Mouse (Mus musculus) embryo, embryonic 9.5 days (tissue): ENCODE data around the gene Gm21988.

ENCODE experiments used
- DNase-seq: peaks from one replicate; pipeline ENCODE4 v3.0.0-alpha.2; 2017; ENCODE audit errors: extremely low spot score

Gm21988 gene

DNA sequence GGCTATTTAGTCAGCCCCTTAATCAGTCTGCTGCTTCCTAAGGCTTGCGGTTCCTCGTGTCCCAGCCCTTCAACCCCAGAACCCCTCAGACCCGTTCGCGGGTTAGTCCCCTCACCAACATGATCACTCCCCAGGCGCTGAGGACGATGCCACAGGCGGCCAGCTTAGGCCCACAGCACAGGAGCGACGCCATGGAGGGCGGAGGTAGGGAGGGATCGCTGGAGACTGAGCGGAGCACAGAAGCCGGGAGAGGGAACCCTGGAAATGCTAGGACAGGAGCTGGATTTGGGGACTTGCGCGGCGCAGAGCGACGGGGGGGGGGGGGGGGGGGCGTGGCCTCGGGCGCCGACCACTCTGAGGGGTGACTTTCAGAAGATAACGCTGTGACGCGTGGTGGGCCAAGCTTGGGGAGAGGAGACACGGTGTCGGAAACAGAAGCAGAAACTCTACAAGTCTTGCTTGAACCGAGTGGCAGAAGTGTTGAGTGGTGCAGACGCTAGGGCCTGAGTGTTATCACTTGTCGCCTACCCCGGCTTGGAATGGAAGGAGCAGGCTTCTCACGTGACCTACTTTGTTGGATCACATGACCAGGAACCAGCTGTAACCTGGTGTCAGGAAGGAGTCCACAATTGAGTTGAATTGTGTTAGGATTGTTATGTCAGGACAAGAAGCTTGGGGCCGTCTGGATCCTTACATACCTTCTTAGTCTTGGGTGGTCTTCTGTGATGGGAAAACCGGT, at the start of gene Gm21988, which contains the start of gene Rnasek:
Gene Gm21988 (minus strand): TSS at position 290 of the 739 bp plus-strand sequence.
Gene Rnasek (minus strand): TSS at position 302 of the 739 bp plus-strand sequence.
- DNase-seq: peak; percentile 87

DNA sequence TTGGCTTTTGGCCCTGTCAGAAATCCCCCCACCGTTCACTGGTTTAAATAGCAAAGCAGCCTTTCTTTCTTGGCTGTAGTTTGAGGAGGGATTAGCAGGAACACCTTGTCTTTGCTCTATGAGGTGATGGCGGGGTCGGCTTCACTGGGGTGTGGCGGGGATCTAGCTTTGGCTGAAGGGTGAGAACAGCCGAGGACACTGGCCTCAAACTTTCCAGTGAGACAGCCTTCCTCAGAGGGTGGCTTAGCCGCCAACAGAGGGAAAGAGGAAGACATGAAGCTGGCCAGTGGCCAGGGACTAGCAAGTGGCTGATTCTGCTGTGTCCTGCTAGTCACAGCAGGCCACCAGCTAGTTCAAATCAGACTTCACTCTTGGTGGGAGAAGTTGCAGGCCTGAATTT, 49.6 kb upstream of the Gm21988 start:
- DNase-seq: no peak

DNA sequence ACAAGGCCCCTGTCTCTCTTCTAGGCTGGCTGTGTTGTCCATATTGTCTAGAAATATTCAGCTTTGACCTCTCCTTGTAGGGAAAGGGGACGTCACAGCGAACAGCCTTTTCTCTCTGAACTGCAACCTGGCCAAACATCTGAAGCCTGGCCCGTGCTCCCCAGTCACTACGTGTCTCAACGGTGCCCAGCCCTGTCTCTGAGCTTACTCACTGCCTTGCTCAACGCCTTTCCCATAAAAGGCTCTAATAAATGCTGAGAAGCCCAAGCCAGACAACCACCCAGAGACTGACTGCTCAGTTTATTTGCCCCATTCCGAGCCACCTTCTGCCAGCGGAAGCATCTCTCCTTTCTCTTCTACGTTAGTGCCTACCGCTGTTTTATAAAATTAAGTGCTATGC, 48.5 kb upstream of the Gm21988 start:
- no peak for DNase-seq

DNA sequence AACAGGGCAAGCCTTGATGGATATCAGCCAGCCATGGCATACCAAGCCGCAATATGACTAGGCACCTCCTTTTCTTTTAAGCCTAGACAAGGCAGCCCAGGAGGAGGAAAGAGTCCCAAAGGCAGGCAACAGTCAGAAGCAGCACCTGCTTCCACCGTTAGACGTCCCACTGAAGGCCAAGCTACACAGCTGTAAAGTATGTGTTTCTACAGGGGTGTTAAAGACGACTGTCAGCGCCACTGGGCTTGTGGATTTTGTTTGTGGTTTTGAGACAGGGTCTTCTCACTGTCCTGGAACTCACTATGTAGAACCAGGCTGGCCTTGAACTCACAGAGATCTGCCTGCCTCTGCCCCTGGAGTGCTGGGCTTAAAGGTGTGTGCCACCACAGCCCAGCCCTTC, 46.1 kb upstream of the Gm21988 start:
- no peak for DNase-seq

DNA sequence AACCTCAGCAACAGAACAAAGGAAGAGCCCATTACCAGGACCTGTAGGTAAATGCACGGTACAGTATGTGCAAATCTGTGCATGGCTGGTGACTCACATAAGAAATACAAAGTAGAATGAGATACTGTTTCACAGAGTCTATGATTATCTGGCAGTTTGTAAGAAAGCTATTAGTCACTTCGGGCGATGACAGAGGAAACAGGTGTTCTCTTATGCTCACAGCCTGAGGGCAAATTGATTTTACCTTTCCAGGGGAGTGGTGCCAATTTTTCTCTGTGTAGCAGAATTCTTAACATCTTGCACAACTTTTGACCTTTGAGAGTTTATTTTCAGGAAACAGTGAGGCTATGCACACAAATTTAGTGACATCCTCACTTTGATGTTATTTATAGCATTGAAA, 45.1 kb upstream of the Gm21988 start:
- no peak for DNase-seq

DNA sequence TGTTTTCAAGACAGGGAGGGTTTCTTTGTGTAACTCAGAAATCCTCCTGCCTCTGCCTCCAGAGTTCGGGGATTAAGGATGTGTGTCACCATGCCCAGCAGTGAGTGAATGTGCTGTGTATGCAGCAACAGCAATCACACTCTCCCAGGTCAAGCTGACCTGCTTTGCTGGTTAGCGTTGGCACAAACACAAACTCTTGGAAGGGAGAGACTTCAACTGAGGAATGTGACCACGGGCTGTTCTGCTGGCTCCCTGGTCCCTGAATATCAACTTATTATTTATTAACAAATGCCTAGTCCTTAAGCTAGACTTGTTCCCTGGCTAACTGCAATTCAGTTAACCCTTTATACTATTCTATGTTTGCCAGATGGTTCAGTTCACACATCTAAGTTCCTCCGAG, 44.0 kb upstream of the Gm21988 start:
- DNase-seq: no peak

DNA sequence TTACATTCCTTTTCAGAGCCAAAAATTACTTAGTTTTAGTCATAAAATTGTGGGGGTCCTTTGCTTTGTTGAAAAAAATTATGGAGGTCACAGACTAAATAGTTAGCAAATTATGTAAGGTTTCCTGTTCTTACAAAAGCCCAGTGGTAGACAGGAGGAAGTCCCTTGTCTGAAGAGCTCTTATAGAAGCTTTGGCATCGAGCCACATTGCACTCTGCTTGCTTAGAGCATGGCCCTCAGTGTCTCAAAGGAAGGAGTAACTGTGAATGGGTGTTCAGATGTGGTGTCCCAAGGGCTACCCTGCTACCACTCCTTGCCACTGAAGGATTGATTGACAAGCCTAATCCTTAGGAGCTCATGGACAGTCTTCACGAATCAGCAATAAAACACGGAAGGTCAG, 40.8 kb upstream of the Gm21988 start:
- no peak for DNase-seq

DNA sequence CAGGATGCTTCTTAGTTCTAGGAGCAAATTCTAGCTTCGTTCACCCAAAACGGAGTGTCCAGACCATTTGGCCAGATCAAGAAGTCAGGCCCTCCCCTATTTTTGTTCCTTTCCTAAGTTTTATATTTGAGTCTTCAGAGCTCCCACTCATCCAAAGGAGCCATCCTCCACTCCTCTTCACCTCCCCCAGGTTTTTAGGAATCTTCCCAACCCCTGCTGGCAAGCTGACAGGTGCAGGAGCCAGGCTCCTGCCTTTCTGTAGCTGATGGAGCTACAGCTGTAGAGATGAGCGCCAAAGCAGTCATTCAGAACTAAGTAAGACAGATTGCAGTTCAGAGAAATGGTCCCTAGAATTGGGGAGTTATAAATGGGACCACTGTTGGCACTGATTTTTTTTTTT, 39.3 kb upstream of the Gm21988 start:
- DNase-seq: no peak

DNA sequence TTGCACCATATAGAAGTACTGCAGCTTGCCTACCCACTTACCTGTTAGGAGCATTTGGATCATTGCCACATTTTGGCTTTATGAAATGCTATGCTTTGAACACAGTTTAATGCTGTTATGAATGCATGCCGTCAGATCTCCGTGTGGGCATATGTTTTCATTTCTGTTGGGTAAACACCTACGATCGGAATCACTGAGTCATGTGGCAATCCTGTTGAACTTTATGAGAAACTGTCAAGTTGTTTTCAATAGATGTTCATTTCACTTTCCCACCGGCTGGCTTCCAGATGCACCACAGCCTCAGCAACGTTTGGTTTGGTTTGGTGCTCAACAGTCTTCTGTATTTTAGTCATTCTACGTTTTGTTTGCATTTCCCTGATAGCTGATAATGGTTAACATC, 32.0 kb upstream of the Gm21988 start:
- DNase-seq: no peak

DNA sequence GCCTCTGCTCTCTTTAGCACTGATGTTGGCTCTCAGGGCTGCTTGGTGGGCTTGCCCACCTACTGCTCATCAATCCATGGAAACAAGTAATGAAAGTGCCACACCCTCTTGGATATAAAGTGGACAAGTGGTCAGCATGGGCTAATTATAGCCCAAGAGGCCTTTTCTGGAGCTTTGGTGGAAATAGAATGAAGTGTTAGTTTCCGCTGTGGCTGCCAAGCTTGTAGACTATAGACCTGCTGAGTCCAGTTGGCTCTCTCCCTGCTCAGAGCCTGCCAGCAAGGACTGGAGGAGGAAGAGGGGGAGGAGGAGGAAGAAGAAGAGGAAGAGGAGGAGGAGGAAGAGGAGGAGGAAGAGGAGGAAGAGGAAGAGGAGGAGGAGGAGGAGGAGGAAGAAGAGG, 26.8 kb upstream of the Gm21988 start:
- no peak for DNase-seq

DNA sequence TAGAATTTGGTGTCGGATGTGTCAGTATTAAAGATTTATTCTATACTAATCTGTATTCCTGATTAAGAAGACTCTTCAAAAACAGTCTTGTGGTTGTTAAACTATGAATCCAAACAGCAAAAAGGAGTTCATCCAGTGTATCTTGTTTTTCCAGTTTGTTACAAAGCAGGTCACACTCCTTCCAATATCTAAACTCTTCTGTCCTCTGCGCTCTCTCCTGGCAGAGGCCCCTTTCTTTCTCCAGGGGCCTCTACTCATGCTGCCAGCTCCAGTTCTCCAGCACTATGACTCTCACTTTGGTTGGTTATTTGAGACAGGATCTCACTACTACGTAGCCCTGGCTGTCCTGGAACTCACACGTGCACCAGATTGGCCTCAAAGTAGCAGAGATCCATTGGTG, 26.2 kb upstream of the Gm21988 start:
- DNase-seq: no peak

DNA sequence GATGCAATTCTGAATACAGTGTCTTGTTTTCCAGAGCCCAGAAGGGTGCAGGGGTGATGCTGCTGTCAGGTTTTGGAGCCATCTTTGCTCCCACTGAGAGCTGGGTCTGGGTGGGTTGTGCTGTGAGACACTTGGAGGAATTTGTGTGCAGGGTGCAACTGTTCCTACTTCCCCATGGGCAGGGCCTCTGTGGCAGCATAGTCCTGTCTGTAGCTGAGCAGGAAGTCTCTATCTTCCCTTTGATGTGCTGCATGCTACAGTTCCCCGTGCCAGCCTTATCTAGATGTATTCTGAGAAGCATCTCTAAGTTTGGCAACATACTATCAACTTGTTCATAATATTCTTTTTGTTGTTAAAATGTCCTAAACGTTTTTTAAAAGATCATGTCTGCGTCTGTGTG, 25.6 kb upstream of the Gm21988 start:
- DNase-seq: no peak

DNA sequence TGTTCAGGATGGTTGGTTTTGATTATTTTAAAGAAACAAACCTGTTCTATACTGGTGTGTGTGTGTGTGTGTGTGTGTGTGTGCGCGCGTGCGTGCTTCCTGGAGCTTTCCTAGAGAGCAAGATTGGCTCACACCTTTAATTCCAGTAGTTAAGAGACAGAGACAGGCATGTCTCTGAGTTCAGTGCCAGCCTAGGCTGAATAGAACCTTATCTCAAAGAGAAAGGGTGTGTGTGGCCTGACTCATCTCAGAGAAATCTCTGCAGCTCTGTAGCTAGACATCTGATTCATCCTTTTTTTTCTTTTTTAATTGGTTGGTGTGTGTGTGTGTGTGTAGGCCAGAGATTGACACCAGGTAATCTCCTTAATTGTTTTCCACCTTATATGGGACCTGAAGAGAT, 19.4 kb upstream of the Gm21988 start:
- no peak for DNase-seq

DNA sequence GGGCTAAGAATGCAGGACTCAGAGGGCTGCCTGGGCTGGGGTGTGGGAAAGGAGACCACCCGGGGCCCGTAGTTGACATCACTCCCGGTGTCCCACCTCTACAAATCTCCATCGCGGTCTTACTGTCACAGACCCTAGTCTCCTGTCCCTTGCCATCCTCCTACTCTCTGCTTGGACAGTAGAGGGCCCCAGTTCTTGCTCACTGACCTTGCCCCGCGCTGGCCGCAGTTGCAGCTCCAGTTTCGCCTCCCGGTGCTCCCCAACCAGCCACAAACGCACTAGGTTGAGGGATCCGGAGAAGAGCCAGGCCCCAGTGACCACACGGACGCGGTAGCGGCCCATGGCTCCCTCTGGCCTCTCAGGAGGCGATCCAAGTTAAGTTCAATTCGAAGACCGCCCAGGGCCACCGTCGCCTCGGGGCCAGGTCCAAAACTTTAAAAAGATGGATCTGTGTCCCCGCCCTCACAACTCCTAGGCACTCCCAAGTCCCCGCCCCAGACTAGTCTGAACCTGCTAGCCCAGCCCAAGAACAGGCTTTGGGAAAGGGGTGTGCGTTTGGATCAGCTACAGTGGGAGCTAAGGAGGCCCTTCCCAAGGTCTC, 15.4 kb upstream of the Gm21988 start, which contains the start of gene Alox12:
Gene Alox12 (minus strand): TSS at position 423 of the 601 bp plus-strand sequence.
- DNase-seq: peak; percentile 68

DNA sequence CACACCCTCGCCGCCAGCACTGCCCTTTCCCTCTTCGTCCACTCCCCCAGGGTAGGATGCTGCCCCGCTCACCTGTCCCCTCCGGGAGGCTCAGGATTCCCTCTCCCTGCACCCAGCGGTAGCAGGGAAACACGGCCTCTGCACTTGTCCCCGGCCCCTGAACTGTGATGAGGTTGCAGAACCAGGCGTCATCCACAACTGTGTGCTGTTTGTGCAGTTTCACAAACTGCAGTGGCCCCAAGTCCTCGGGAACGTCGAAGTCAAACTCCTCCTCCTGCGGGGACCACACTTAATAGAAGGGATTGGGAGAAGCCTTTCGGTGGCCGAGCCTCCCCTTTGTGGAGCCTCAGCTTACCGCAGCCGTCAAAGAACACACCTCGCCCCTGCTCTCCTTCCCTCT, 14.7 kb upstream of the Gm21988 start:
- DNase-seq: no peak

DNA sequence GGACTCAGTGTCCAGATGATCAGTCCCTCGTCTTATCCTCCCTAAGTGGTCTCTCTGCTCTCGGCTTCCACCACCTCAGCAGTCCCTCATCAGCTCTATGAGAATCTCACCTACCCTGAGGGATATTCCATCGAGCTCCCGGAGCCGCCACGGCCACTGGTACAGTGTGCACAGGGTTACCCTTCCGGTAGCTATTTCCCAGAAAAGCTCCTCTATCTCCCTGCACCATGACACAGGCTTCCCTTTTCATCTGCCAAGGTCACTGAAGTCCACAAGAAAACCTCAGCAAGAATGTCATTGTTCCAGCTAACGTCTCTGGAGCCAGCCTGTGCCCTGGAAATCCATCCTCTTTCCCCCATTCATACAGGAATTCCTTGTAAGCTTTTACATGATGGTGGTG, 12.2 kb upstream of the Gm21988 start:
- DNase-seq: no peak

DNA sequence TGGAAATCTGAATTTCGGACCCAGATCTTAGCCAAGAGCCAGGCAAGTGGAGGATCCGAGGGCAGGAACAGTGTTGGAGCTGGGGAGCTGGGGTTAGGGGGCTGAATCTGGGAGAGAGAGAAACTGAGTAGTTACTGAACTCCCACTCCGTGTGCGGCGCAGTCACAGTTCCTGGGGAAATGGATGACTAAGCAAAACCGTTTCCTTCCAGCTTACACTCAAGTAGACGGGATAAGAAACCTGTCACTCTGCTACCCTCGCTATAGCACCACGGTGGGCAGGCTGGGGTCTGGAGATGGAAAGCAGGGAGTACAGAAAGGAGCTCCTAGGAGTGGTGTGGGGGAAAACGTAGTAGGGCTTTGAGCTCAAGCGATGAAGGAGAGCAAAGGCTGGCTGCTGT, 10.5 kb upstream of the Gm21988 start:
- DNase-seq: no peak

DNA sequence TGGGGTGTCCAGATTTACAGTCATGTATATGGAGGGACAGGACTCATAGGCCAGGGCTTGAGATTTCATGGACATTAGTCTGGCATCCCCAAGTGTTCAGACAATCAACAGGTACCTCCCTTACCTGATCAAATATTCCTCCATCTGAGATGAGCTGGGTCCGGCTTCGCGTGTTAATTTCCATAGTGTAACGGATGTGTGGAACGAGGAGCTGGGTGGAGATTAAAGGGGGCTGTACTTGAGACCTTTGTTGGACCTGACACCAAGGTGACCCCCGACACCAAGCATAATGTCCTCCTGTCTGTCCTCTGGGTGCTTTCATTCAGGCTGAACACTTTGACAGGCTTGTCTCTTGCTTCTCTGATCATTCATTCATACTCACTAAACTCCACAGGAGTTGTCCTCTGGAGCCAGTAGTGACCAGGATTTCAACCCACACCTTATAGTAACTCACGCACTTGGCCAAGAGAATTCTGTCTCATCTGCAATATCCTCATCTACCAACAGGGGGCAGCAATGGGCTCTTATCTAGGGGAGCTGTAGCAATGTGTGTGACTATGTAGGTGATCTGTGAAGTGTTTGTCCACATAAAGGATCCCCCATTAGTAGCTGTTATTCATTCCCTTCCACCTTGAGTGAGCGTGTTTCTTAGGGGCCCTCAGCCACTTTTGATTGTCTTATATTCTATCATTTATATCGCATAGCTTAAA, 7.7 kb upstream of the Gm21988 start:
- peak; percentile 64 for DNase-seq

DNA sequence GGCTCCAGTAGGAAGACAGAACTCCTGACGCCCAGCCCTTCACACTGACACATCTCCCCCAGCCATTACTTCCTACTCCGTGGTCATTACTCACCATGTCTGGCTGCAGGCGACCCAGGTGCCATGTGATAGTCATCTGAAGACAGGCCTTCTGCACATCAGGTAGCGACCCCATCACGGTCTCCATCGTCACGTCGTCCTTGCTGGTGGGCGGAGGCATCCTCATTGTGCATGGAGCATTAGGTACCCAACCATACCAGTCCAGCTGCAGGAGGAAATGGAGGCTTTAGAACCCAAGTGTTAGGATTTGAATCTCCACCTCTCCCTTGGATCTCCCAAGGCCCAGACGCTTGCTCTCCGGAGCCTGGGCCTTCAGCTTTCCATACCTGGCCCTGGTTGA, 3.0 kb upstream of the Gm21988 start:
- DNase-seq: no peak

DNA sequence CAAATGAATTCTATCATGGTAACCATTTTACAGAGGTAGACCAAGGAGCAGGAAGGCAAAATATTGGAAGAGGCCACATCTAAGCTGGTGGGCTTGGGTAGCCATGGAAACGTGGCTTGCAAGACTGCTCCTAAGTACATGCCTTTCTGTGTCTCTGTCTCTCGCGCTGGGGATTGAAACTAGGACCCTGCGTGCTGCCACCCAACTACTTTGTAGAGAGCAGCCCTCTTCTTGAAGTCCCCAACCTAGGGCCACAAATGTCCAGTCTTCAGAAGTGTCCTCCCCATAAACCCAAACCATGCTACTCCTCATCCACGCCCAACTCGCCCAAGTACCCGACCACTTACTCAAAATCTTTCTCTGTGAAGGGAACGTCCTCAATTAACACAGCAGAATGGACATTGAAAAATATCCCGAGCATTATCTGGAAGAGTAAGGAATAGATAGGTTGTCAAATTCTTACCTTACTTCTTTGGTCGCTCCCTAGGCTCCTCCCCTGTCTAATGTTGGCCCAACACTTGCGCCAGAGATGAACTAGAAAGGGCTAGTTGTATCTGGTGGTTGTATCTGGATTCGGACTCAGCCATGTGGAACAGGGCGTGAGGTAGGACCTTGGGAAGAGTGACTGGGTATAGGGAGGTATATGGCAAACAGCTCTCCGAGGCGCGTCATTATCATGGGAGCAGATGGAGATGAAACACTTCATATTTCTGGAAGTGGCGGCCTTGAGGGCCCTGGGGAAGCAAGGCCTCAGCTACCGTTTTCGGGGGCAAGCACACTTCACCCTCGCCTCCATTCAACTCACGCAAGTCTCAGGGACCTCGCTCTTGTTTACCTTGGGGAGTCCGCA, 814 bp downstream of the Gm21988 start:
- no peak for DNase-seq

DNA sequence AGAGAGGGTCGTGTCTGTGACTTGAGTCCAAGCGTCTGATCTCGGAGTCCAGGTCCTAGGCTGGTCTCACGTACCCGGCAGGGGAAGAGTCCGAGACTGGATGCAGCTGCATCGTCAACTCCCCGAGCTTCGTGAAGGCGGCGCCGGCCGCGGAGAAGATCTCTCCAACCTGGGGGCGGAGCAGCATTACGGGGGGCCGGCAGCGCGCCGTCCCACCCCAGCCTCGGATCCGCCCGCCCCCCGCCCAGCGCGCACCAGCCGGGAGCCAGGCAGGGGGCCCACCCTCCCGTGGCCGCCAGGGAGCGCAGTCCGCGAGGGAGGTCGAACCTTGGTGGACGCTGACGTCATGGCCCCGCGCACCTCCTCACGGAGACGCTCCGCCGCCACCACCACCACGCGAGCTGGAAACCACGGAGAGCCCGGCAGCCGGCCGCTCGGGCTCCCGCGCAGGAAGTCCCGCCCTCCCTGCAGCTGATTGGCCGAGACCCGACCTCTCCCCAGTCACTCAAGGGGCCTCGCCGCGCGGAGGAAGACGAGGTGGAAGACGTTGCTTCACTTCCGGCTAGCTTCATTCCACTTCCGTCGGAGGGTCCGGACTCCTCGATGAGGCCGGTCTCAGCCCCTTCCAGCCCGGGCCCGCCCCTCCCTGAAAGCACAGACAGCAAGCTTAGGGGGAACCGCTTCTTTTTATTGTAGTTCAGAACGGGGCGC, 2.0 kb downstream of the Gm21988 start, which contains the start of gene 0610010K14Rik:
Gene 0610010K14Rik (minus strand): TSS at position 458 of the 711 bp plus-strand sequence.
- DNase-seq: peak; percentile 96
